Mouse (Mus musculus) cerebellum, adult 2 months (tissue): Measurements from ENCODE around the gene Pbx1.

Source experiments
- CTCF ChIP-seq: fragments of 200-500 bp; IDR thresholded peaks from 2 replicates; pipeline ENCODE4 v1.5.1; 2011; ENCODE audit warnings: low read depth, mild to moderate bottlenecking, control low read depth, low read length, moderate library complexity, borderline replicate concordance; ENCODE audit not compliant: insufficient read depth
- POLR2A ChIP-seq: fragments of 200-500 bp; IDR thresholded peaks from 2 replicates; pipeline ENCODE4 v1.6.1; 2011; ENCODE audit warnings: low read length, control low read depth, borderline replicate concordance; ENCODE audit not compliant: insufficient read depth

GRCm38 (mm10) chr1:168425017-168425705, 6.9 kb downstream of the Pbx1 start:
- TF ChIP-seq POLR2A (no peak), CTCF (no peak)
